Comparison of ENCODE assay signal across 26 mouse cellular contexts in the genomic region with DNA sequence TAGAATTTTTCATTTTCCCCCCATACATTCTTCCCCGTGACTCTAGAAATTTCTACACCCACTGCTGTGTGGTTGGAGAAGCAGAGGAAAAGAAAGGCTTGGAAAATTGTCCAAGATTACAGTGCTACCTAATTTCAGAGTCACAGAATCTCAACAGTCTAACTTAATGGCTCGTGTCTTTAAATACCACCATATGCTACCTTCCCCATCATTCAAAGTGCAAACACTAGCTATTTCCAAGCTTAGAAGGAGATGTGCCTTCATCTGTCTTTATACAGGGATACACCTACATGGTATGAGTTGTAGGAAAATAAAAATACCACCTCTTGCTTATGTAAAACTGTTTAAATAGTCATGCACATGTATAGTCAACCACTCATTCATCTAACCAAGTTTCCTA. TPM values are rescaled to one million over a fixed set of nuclear protein-coding genes. Genes with fewer than 3 reads are reported as not detected.
DNase-seq lines count a peak whose midpoint lies in the region.
"Had no signal": no experiment of that assay in that cellular context is flagged by ENCODE, and none has a peak within 500 bp of the region (broad histone marks: within the 10 kb centered on the region; RNA-seq: fewer than 3 reads in every experiment).

No protein-coding gene starts in this region.

- DNase-seq in frontal cortex, adult 2 months (ENCODE audit: extremely low spot score in 1 of 2, low spot score in 1 of 2) = peak; percentile 12 to 56
- DNase-seq in frontal cortex, postnatal 25 days (ENCODE audit: low spot score in 2 of 2) = no peak
- DNase-seq in left cerebral cortex, adult 18-20 months (ENCODE audit: low spot score in 2 of 2) = peak; percentile 18 to 24
- DNase-seq in left cerebral cortex, postnatal 14 days (ENCODE audit: low spot score in 2 of 2) = no peak
- DNase-seq in right cerebral cortex, adult 18-20 months = peak; percentile 11
- DNase-seq in right cerebral cortex, postnatal 36 days (ENCODE audit: low spot score in 2 of 2) = no peak
- peak; percentile 63 for DNase-seq in brain, adult 2 months (ENCODE audit: low read depth, low spot score)
- no peak for DNase-seq in spleen, postnatal 36 days (ENCODE audit: low spot score in 2 of 2)
- DNase-seq: adrenal gland, postnatal 10 days; adrenal gland, postnatal 36 days; B cell, adult 2 months; cerebellum, adult 11 months; cerebellum, adult 2 months; cerebellum, adult 9-11 months; cerebellum, postnatal 25 days; forebrain, postnatal 0 days; gastrocnemius, adult 2 months; gastrocnemius, postnatal 14 days; heart, adult 11 months; heart, postnatal 10 days; heart, postnatal 36 days had no signal

- intact Hi-C loops in left cerebral cortex, postnatal 14 days (cut with DNase I) = no loop called here

RNA-seq across cellular contexts. Expression of gene Lrtm1, which starts 38.8 kb away (rescaled TPM):
- polyA plus RNA-seq in frontal cortex, adult 2 months (2012; rRNA removed) = not detected in 2 replicates
- not detected for total RNA-seq in left cerebral cortex, adult 18-20 months (2021)
- total RNA-seq in left cerebral cortex, postnatal 14 days (2021) = not detected
- total RNA-seq: adrenal gland, postnatal 36 days; CH12.LX; common myeloid progenitor, adult 5-6 weeks; forebrain, postnatal 0 days had no signal
- polyA plus RNA-seq: cerebellum, adult 2 months; forebrain, embryonic 14.5 days; G1E; Patski had no signal

Comparison
In these comparisons a context has a peak if more than half of its experiments do, and no peak if none do; other contexts are left out.
1. DNase-seq: peak in frontal cortex, adult 2 months (2 of 2), left cerebral cortex, adult 18-20 months (2 of 2), right cerebral cortex, adult 18-20 months (single experiment) and brain, adult 2 months (single experiment); none in frontal cortex, postnatal 25 days (0 of 2), left cerebral cortex, postnatal 14 days (0 of 2), right cerebral cortex, postnatal 36 days (0 of 2) and spleen, postnatal 36 days (0 of 2).